Mouse (Mus musculus) urinary bladder, postnatal 0 days (tissue): ENCODE data around the gene Rnf13. TPM values are rescaled to one million over a fixed set of nuclear protein-coding genes. Genes with fewer than 3 reads are reported as not detected.

Experiments
- polyA plus RNA-seq: library from polyadenylated mRNA; unstranded; fragments of >200 nt; fragmentation: Nextera tagmentation; extraction: Ambion mirVana; gene quantifications from 2 replicates; pipeline ENCODE4 v1.2.1, GENCODE M21; 2015

Rnf13 gene
- 112 and 132 TPM in 2 replicates for polyA plus RNA-seq

DNA sequence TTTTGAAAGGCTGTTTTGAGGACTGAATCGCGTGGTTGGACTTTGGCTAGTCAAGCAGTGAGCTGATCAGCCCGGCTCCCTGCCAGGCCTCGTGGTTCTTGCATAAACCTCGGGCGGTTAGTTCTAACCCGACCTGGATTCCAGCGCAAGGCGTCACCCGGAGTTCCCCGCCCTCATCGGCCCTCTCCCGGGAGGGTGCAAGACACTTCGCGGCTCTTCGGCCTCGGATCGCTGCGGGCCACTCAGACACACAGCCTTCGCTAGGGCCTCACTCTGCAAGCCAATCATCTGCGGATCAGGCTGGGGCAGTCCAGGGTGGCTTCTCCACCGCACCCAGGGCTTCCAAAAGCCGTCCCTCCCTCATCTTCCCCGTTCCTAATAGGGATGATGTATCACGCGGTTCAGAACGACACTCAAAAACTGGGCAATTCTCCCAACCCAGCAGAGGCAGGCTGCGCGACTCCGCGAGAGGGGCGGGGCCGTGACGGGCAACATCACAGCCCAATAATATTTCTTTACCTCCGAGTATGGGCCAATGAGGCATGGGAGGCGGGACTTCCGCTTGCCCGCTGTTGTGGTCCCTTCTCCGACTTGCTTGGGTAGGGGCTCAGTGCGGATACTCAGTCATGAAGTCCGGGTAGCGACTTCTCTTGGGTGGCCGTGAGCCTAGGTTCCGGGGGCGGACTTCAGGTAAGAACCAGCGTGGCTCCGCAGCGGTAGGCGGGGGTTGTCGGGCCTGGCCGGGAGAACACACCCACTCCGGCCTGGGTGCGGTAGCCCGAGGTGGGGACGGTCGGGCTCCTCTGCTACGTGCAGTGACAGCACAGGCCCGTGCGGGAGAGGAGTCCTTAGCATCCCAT, at the start of gene Rnf13:
TSS of gene Rnf13 (plus strand) at position 552 of the 860 bp plus-strand sequence.

DNA sequence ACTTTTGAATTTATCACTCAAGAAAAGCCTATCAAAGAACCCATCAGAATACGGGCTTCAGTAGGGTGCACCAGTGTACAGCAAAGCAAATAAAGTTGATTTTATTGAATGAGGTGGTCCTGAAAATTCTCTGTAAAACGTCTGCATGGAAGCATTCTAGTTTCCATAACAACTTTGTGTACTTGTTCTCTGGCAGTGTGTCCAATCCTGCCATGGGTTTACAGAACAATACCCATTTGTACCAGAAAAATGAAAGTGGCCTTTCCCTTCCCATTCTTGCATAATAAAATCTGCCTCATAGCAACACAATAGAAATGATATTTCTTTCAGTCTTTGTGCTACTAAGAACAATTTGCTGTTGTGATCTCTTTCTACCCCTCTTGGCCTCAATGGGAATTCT, 43.1 kb upstream of the Rnf13 start, which contains the start of gene Ankub1:
TSS of gene Ankub1 (minus strand) at position 81 of the 400 bp plus-strand sequence.

DNA sequence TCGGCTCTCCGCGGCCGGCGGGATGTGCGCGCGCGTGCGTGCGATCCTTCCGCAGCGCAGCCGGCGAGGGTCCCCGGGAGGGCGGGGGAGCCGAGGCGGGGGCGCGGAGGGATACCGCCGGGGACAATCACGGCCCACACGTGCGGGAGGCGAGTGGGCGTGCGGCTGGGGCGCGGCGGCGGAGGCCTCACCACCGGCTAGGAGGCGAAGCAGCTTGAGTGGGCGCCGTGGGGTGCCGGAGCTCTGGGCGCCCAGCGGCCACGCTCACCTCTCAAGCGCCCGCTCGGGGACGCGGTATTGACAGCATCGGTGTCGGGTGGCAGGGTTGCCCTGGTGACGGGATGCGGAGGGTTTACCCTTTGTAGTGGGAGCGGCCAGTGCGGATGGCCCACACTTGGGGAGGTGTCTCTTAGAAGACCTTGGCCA, 111.9 kb downstream of the Rnf13 start, which contains the start of gene Pfn2:
TSS of gene Pfn2 (minus strand) at position 320 of the 426 bp plus-strand sequence.

Other genes with a start within 250 kb of the Rnf13 start
- gene Wwtr1, start 160.2 kb upstream of the Rnf13 start, polyA plus RNA-seq, result 25.0 and 31.4 TPM in 2 replicates
- gene Commd2, start 84.3 kb upstream of the Rnf13 start, polyA plus RNA-seq, result 67.9 and 80.8 TPM in 2 replicates
- not detected in 2 replicates for gene Ankub1, start 43.3 kb upstream of the Rnf13 start, polyA plus RNA-seq
- gene Pfn2, start 112.0 kb downstream of the Rnf13 start, polyA plus RNA-seq, result 60.0 and 68.3 TPM in 2 replicates